Mouse (Mus musculus) testis, postnatal 10 days (tissue): ENCODE measurements around the gene Cyth3.
A peak's percentile ranks its signal among the peaks of the same experiment; 100 is the strongest.

Experiments
- DNase-seq: peaks from one replicate; pipeline ENCODE4 v3.0.0; 2021; ENCODE audit warnings: low spot score

Gene Cyth3

GRCm38 (mm10) chr5:143706822-143707200, 84.6 kb downstream of the Cyth3 start:
- no peak for DNase-seq

GRCm38 (mm10) chr5:143711326-143711725, 89.1 kb downstream of the Cyth3 start:
- DNase-seq, result peak; percentile 81

GRCm38 (mm10) chr5:143712011-143712800, 90.0 kb downstream of the Cyth3 start:
- DNase-seq, result no peak

GRCm38 (mm10) chr5:143721962-143722361, 99.7 kb downstream of the Cyth3 start:
- no peak for DNase-seq

GRCm38 (mm10) chr5:143730915-143731314, 108.7 kb downstream of the Cyth3 start:
- DNase-seq, result no peak

- peak; percentile 71 for DNase-seq
Observed at GRCm38 (mm10) chr5:143731483-143732112, 109.4 kb downstream of the Cyth3 start.

GRCm38 (mm10) chr5:143732180-143732891, 110.1 kb downstream of the Cyth3 start, which contains the start of gene Usp42:
TSS of gene Usp42 (minus strand) at chr5:143732280.
- peak; percentile 94 for DNase-seq

GRCm38 (mm10) chr5:143749630-143750208, 127.5 kb downstream of the Cyth3 start:
- no peak for DNase-seq

- DNase-seq, result no peak
Observed at GRCm38 (mm10) chr5:143755529-143756141, 133.4 kb downstream of the Cyth3 start.

GRCm38 (mm10) chr5:143757755-143758443, 135.7 kb downstream of the Cyth3 start:
- peak; percentile 86 for DNase-seq

- no peak for DNase-seq
Observed at GRCm38 (mm10) chr5:143759554-143759953, 137.3 kb downstream of the Cyth3 start.
